Mouse (Mus musculus) left cerebral cortex, adult 9 months (tissue): ENCODE data around the gene Susd6.
A peak's percentile ranks its signal among the peaks of the same experiment; 100 is the strongest.
"Not testable (repeated sequence)": the region's sequence is repeated elsewhere in the genome, so short reads cannot be mapped to it uniquely, and the experiment has no call there.

Source experiments
- DNase-seq, 2 experiments: peaks; one replicate each; pipeline ENCODE4 v3.0.0; 2022; ENCODE audit warnings: low spot score in 2 of 2

The Susd6 gene

GRCm38 (mm10) chr12:80813456-80813855, 23.1 kb downstream of the Susd6 start:
- DNase-seq = no peak

- DNase-seq = no peak
Measured at GRCm38 (mm10) chr12:80813872-80814271, 23.6 kb downstream of the Susd6 start.

DNA sequence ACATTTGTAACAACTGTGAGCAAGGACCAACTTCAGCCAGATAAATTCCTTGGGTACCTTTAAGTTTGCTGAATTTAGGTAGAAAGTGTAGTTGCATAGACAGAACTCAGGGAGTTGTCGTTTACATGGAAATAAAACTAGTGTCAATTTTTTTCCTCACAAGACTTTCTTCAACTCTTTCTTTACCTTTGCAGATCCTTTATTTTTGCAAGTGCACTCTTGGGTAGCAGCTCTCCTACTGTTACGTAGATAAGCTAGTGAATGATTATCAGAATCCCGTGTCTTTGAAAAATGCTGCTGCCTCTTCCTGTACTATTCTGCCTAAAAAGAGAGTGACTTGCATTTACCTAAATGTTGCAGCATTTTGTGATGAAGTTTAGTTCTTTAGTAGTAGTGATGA, 24.2 kb downstream of the Susd6 start:
- no peak for DNase-seq

DNA sequence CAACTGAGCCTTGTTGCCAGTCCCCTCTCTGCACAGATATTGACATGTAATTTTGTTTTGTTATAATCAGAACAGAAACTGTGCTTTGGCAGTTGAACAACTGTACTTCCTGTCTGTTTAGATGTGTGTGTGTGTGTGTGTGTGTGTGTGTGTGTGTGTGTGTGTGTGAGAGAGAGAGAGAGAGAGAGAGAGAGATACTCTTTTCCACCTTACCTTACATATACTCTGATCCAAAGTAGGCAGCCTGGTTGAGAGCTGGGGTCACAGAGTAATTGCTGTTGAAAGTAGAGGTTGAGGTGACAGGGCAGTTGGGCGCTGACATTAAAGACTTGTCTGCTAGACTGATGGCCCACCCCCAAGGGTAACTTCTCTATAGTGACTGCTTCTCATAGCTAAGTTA, 25.0 kb downstream of the Susd6 start:
- no peak for DNase-seq

- DNase-seq = no peak
Measured at GRCm38 (mm10) chr12:80815893-80816292, 25.6 kb downstream of the Susd6 start.

DNA sequence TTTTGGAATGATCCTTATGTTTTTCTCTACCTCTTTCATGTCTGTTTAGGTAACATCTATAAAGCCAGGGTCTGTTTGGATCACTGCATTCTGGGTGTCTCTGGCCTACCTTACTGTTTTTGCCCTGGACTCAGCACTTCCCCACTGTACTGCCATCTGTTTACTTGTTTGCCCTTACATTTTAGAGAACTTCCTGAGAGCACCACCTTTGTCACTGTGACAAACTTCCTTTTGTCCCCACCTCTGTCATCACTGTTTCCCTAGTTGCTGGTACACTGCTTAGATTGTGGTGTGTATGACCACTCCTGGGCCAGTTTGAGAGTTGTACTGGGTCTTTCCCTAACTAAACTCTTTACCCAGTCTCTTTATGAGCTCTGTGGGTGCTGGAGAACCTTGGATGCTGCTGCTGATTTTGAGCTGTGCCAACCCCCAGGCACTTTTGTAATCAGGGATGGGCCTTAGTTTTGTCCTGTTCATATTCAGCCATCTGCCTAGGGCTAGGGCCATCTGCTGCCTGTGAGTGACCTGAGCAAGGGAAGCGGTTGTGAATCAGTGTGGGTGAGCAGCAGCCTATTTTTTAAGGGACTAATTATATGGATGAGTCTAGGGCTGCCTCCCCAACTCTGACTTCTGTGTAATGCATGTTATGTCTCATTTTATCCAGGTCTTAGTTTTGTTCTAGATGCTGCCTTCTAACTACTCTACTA, 26.2 kb downstream of the Susd6 start:
- DNase-seq = no peak

DNA sequence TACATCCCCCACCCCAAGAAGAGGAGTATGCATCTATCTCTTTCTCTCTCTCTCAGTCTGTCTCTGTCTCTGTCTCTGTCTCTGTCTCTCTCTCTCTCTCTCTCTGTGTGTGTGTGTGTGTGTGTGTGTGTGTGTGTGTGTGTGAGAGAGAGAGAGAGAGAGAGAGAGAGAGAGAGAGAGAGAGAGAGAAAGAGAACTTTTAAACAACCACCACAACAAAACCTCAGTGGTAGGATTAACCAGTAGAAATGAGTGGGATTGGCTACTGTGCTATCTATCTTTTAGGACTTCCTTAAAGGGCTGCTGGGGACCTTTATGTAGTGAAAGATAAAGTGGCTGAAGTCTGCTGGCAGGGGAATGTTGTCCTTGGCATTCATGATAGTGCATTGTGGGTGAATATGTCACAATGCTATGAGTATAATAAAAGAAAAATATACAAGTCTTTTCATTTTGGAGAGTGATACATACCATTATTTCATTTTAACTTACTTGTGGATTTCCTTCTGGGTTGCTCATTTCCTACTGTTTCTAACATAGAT, 27.5 kb downstream of the Susd6 start:
- no peak for DNase-seq

- DNase-seq = not testable (repeated sequence)
Measured at GRCm38 (mm10) chr12:80819020-80819419, 28.7 kb downstream of the Susd6 start.

GRCm38 (mm10) chr12:80821312-80822007, 31.1 kb downstream of the Susd6 start:
- DNase-seq = no peak

- no peak for DNase-seq
Measured at GRCm38 (mm10) chr12:80822533-80822932, 32.2 kb downstream of the Susd6 start.

DNA sequence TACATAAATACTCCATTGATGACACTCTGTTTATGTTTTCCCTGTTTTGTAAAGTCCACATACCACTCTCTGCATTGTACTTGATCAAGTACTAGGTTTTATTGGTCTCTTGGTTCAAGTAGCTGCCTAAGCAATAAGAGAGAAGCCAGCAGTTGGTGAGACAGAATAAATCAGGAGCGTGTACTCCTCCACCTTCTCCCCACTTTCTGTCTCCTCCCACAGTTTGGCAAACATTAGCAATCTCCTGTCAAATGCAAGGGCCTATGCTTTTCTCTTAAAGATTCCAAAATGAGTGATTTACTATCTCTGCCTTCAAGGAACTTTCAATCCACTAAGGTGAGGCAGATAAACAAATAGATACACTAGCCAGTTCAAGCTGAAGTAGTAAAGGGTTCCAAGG, 33.9 kb downstream of the Susd6 start:
- DNase-seq = no peak

- DNase-seq = no peak
Measured at GRCm38 (mm10) chr12:80826423-80826822, 36.1 kb downstream of the Susd6 start.

DNA sequence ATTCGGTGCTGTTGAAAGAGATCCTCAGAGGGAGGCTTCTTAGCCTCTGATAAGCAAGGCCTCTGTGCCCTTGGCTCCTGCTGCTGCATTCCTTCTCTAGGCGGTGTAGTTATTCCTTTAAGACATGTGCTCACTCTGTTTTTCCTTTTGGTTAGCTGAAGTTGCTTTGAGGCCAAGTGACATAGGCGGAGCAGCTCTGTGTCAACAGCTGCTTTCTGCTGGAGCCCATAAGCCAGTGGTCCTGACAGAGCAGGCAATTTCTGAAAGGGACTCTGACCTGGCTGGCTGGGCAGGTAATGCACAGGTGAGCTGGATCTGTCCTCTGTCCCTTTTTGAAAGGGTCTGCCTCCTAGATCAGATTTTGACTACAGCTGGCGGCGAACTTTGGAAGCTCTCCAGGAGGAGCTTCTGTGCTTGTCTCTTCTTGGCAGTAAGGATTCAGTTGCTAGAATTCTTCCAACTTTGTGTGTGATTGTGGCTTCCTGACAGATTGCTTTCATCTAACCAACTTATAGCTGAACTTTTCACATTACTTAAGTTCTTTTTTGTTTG, 37.2 kb downstream of the Susd6 start:
- peak in 1 of 2 experiments; percentile 58 for DNase-seq

- DNase-seq = no peak
Measured at GRCm38 (mm10) chr12:80828020-80828419, 37.7 kb downstream of the Susd6 start.

GRCm38 (mm10) chr12:80828951-80829350, 38.6 kb downstream of the Susd6 start:
- no peak for DNase-seq

DNA sequence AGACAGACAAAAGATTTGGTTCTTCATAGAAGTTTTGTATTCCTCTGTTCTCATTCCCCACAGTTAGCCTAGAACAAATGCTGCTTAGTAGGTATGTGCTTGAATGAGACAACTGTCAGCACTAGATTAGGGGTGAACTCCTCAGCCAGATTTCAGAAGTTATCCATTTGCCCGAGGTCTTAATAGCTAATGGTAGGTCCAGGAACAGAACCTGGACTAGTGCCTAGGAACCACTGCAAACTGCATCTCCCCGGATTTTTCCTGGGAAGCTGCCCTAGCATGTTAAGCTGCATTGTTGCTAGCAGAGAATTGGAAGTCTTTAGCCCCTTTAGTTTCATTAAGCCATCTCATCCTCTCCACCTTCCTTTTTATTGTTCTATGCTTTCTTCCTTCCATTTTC, 39.9 kb downstream of the Susd6 start:
- DNase-seq = no peak

GRCm38 (mm10) chr12:80830820-80831219, 40.5 kb downstream of the Susd6 start:
- no peak for DNase-seq

GRCm38 (mm10) chr12:80832313-80832712, 42.0 kb downstream of the Susd6 start:
- no peak for DNase-seq

DNA sequence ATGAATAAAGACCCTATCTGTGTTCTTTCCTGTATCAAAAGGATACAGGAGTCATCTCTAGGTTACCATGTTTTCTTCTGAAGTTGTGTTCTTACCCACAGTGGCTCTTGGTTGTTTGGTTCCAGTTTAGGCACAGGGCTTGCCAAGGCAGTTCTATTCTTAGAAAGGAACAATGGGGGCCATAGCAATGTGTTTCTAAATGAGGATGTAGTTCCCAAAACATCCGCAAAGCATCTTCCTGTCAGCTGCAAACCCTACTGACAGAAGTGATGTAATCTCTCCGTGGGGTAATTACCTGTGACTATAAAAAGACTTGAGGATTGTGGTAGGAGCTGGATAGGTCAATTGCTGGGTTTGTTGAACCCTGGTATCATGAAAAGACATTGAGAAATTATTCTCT, 43.2 kb downstream of the Susd6 start:
- DNase-seq = peak in 1 of 2 experiments; percentile 27

GRCm38 (mm10) chr12:80834156-80834900, 44.0 kb downstream of the Susd6 start:
- DNase-seq = no peak

GRCm38 (mm10) chr12:80834901-80835570, 44.7 kb downstream of the Susd6 start:
- DNase-seq = no peak

GRCm38 (mm10) chr12:80837614-80838013, 47.3 kb downstream of the Susd6 start:
- no peak for DNase-seq
